In genomic region chr11:104563496-104563895, GRCm38 (mm10) we compare ENCODE assay signal across 15 mouse cellular contexts. TPM values are rescaled to one million over a fixed set of nuclear protein-coding genes. Genes with fewer than 3 reads are reported as not detected.
"Had no signal": no experiment of that assay in that cellular context is flagged by ENCODE, and none has a peak within 500 bp of the region (broad histone marks: within the 10 kb centered on the region; RNA-seq: fewer than 3 reads in every experiment).

No protein-coding gene starts in this region.

- H3K27me3 ChIP-seq: limb, embryonic 15.5 days; midbrain, embryonic 15.5 days; neural tube, embryonic 12.5 days; stomach, embryonic 15.5 days had no signal

- H3K4me1 ChIP-seq: liver, embryonic 12.5 days; midbrain, embryonic 15.5 days; neural tube, embryonic 12.5 days; stomach, embryonic 15.5 days had no signal

- H3K9me3 ChIP-seq: limb, embryonic 15.5 days; liver, embryonic 12.5 days; midbrain, embryonic 15.5 days; neural tube, embryonic 12.5 days; stomach, embryonic 15.5 days had no signal

- ATAC-seq: liver, embryonic 12.5 days; midbrain, embryonic 15.5 days had no signal

- H3K36me3 ChIP-seq: limb, embryonic 15.5 days; liver, embryonic 12.5 days; midbrain, embryonic 15.5 days; neural tube, embryonic 12.5 days; stomach, embryonic 15.5 days had no signal

- H3K27ac ChIP-seq: kidney, postnatal 0 days; limb, embryonic 15.5 days; liver, embryonic 12.5 days; macrophage; midbrain, embryonic 15.5 days; neural tube, embryonic 12.5 days; stomach, embryonic 15.5 days had no signal

- H3K9ac ChIP-seq: limb, embryonic 15.5 days; liver, embryonic 12.5 days; lung, embryonic 14.5 days; midbrain, embryonic 15.5 days; neural tube, embryonic 12.5 days; stomach, embryonic 15.5 days had no signal

- H3K4me3 ChIP-seq: limb, embryonic 15.5 days; liver, embryonic 12.5 days; megakaryocyte, embryonic 14.5 days; midbrain, embryonic 15.5 days; neural tube, embryonic 12.5 days; stomach, embryonic 15.5 days had no signal

- H3K4me2 ChIP-seq: limb, embryonic 15.5 days; liver, embryonic 12.5 days; lung, embryonic 14.5 days; midbrain, embryonic 11.5 days; midbrain, embryonic 15.5 days; neural tube, embryonic 12.5 days; stomach, embryonic 15.5 days had no signal

- DNase-seq: kidney, postnatal 36 days; layer of hippocampus, adult 9-11 months; layer of hippocampus, postnatal 36 days; lung, embryonic 14.5 days; lung, postnatal 14 days; thymus, postnatal 36 days had no signal

RNA-seq across cellular contexts. Expression of gene Myl4, which starts 13.0 kb away (rescaled TPM):
- polyA plus RNA-seq: macrophage had no signal
